Mouse (Mus musculus) stomach, postnatal 0 days (tissue): ENCODE results near the gene Lif.

Experiments
- CTCF ChIP-seq: IDR thresholded peaks from 2 replicates; pipeline ENCODE4 v1.5.1; 2016; ENCODE audit warnings: antibody characterized with exemption, low read depth, mild to moderate bottlenecking, moderate library complexity
- EP300 ChIP-seq: optimal IDR thresholded peaks from 2 replicates; pipeline ENCODE3; 2016; ENCODE audit warnings: antibody characterized with exemption

- TF ChIP-seq CTCF = no peak
- TF ChIP-seq EP300 = no peak
These were observed 42.8 kb upstream of the Lif start for GRCm38 (mm10) chr11:4214572-4214971.
